Mouse (Mus musculus): ENCODE results near the gene Pklr. TPM values are rescaled to one million over a fixed set of nuclear protein-coding genes. Genes with fewer than 3 reads are reported as not detected.
A peak's percentile ranks its signal among the peaks of the same experiment; 100 is the strongest.

Pklr gene
- polyA plus RNA-seq, 1 experiment from 2014 or later = not detected

DNA sequence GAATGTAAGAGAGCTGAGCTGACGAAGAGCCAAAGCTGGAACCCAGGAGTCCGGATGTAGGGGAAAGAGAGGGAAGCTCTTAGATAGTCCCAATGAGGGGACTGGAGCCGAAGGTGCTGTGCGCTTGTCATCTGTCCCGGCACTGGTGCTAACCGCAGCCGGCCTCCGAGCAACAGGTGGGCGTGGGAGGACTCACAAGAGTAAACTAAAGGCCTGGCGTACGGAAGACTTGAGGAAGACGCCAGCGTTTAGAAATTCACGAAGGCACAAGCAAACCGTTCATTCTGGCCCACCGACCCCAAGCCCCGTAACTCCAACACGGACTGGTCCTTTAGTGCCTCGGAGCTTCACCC, 34.5 kb upstream of the Pklr start:
- H3K27me3 ChIP-seq = no peaks in the 10 kb centered on the region
- H3K36me3 ChIP-seq = peaks cover 33% of the 10 kb centered on the region
- peak overlapping the region; percentile 86 for H3K4me2 ChIP-seq (replicated peaks)
- WGBS = under 1% methylated on average over 19 of the region's 19 CpGs
- peak overlapping the region; percentile 82 for H3K9ac ChIP-seq (replicated peaks)
- H3K4me1 ChIP-seq (replicated peaks) = peaks cover 33% of the 10 kb centered on the region
- ATAC-seq = peak; percentile 56
- H3K4me3 ChIP-seq (replicated peaks) = peak overlapping the region; percentile 74
- H3K27ac ChIP-seq = peak overlapping the region; percentile 73
- no peaks in the 10 kb centered on the region for H3K9me3 ChIP-seq

DNA sequence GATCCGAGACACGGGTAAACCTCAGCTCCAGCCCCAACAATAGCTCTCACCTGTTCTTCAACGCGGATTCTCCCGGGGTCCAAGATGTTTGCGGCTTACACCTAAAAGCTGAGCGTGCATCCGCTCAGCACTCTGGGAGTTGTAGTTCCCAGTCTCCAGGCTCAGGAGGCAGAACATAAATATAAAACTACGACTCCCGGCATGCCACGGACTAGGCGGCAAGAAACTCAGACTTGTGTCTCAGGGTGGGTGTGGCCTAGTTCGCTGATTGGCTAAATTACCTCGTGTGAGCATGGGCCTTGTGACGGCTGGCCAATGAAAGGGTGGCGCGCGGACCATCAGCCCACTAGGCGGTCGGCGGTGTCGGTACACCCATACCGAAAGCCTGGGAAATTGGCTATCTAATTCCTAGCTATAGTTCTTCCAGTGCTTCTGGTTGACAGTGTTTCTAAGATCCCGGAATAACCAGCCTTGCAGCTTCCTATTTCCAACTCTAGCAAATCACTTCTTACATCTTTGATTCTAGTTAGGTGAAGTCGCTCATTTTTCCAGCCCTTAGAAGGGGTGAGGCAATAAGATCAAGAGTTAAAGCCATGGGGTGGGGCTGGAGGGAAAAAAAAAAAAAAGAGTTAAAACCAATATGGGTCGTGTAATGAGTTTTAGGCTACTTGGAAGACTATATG, 34.0 kb upstream of the Pklr start, which contains the start of gene Fdps:
Gene Fdps, minus strand, starts transcription at position 148 of the 683 bp plus-strand sequence.
- Histone ChIP-seq H3K4me3 (replicated peaks) (peak within 1 kb of the TSS; percentile 74), H3K4me1 (replicated peaks) (peaks cover 33% of the 10 kb centered on the region), H3K9ac (replicated peaks) (peak within 1 kb of the TSS; percentile 82), H3K27ac (peak within 1 kb of the TSS; percentile 73), H3K36me3 (peaks cover 28% of the 10 kb centered on the region), H3K4me2 (replicated peaks) (peak within 1 kb of the TSS; percentile 86), H3K9me3 (no peaks in the 10 kb centered on the region), H3K27me3 (no peaks in the 10 kb centered on the region)
- WGBS = 1% methylated on average over 26 of the region's 26 CpGs
- peak; percentile 100 for ATAC-seq

DNA sequence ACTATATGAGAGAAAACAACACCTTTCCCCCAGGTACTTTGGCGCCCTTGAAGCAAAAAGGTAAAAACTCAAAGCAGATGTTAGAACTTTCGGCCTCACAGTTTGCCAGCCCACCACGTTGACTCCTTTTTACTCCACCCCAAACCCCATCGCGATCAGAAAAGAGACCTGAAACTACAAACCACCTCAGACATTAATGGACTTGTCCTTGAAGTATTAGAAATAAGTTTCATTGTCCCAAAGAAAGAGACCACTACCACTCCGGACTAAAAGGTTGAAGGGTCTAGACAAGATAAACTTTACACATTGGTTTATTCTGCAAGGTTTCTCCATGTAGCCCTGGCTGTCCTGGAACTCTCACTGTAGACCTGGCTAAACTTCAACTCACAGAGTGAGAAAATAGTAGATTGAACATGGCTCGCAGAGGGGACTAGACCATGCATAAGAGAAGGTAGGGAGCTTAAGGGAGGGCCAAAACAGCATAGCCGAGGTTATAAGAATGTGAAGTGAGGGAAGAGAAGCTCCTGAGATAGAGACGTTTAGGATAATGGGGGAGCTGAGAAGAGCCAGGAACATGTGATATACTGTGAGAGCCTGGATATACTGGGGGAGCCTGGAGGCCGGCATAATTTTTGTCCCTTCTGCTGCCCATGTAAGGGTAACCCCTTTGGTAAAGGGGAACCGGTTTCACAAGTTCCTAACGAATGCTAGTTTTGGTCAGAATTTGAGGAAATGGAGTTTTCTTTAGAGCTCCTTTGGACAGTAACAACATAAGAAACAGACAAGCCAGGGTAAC, 33.2 kb upstream of the Pklr start:
- H3K36me3 ChIP-seq = peaks cover 21% of the 10 kb centered on the region
- no peak for ATAC-seq
- H3K9ac ChIP-seq (replicated peaks) = no peak overlapping the region
- H3K27me3 ChIP-seq = no peaks in the 10 kb centered on the region
- H3K4me1 ChIP-seq (replicated peaks) = peaks cover 33% of the 10 kb centered on the region
- no peaks in the 10 kb centered on the region for H3K9me3 ChIP-seq
- H3K27ac ChIP-seq = peak overlapping the region; percentile 64
- 63% methylated on average over 12 of the region's 12 CpGs for WGBS
- peak overlapping the region; percentile 74 for H3K4me3 ChIP-seq (replicated peaks)
- H3K4me2 ChIP-seq (replicated peaks) = peak overlapping the region; percentile 52

DNA sequence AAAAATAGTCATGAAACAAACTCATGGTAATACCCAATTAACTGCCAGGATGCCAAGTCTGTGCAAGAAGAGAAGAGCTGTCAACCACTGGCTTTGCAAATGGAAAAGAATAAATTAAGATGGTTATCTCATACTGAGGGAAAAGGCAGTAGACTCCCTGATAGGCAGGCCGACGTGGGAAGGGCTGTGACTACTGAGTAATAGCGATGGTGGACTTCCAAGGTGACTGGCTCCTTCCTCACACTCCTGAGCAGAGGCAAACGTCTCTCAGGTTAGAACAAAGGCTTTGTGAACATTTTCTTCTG, 32.7 kb upstream of the Pklr start:
- Histone ChIP-seq H3K4me1 (replicated peaks) (peaks cover 33% of the 10 kb centered on the region), H3K9me3 (no peaks in the 10 kb centered on the region), H3K36me3 (peaks cover 16% of the 10 kb centered on the region), H3K4me2 (replicated peaks) (no peak overlapping the region), H3K4me3 (replicated peaks) (no peak overlapping the region), H3K27me3 (no peaks in the 10 kb centered on the region), H3K27ac (no peak overlapping the region), H3K9ac (replicated peaks) (no peak overlapping the region)
- no peak for ATAC-seq
- 71% methylated on average over 4 of the region's 4 CpGs for WGBS

DNA sequence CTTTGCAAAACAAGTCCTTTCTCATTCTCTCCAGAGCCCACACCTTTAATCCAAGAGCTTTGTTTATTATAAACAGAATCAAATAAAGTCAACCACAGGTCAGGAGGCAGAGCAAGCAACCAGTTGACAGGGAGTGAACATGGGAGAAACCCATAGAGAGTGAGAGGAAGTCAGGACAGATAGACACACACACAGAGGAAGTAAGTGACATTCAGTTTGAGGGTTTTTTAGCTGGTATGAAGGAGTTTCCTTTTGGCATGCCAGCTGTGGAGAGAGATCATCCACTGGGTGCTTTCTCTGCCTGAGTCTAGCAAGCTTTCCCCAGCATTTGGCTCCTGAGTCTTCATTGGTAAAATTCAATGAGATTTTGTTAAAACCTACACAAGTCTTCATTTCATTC, 29.1 kb upstream of the Pklr start:
- no peaks in the 10 kb centered on the region for H3K36me3 ChIP-seq
- no peaks in the 10 kb centered on the region for H3K9me3 ChIP-seq
- no peak overlapping the region for H3K4me2 ChIP-seq (replicated peaks)
- 0 out of 2 replicates have a peak, but pooled peaks cover 8% of the 10 kb centered on the region for H3K4me1 ChIP-seq (replicated peaks)
- no peaks in the 10 kb centered on the region for H3K27me3 ChIP-seq
- H3K4me3 ChIP-seq (replicated peaks) = no peak overlapping the region
- H3K9ac ChIP-seq (replicated peaks) = no peak overlapping the region
- H3K27ac ChIP-seq = no peak overlapping the region
- no peak for ATAC-seq

DNA sequence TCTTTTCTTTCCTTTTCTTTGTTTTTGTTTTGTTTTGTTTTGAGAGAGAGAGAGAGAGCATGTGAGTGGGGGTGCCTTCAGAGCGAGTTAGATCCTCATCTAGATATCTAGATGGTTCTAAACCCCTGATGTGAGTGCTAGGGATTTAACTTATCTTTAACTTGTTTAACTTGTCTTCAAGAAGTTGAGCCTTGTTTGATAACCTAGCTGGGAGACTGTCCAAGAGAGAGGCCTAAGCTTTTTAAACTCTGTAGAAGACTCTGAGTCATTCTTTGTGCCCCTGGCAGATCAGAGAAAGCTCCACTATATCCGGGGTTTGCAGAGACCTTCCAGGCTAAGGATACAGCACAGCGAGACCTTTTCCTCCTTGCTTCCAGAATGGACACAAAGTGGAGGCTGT, 28.4 kb upstream of the Pklr start:
- H3K4me3 ChIP-seq (replicated peaks) = no peak overlapping the region
- H3K4me1 ChIP-seq (replicated peaks) = 0 out of 2 replicates have a peak, but pooled peaks cover 4% of the 10 kb centered on the region
- no peaks in the 10 kb centered on the region for H3K9me3 ChIP-seq
- no peak for ATAC-seq
- H3K27me3 ChIP-seq = no peaks in the 10 kb centered on the region
- H3K9ac ChIP-seq (replicated peaks) = no peak overlapping the region
- H3K36me3 ChIP-seq = no peaks in the 10 kb centered on the region
- 71% methylated on average over 3 of the region's 3 CpGs for WGBS
- no peak overlapping the region for H3K4me2 ChIP-seq (replicated peaks)
- H3K27ac ChIP-seq = no peak overlapping the region

DNA sequence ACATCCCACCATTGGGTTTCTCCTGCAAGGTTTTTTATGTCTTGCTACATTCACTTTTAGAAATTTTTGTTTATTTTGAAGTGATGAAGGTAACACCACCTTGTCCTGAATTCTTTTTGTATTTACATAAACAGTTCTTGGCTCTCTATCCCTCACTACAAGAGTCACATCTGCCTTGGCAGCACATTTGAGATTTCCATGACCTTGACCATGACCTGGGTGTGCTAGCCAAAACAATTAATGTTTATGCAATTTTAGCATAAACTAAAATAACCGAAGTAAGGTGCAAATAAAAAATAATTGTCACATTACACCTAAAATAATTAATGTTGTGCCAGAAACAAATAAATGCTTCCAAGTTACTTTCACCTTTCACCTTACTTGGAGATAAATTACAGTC, 27.8 kb upstream of the Pklr start:
- no peak for ATAC-seq
- no peaks in the 10 kb centered on the region for H3K4me1 ChIP-seq (replicated peaks)
- WGBS = 85% methylated on average over 1 of the region's 1 CpGs
- no peak overlapping the region for H3K4me3 ChIP-seq (replicated peaks)
- no peak overlapping the region for H3K27ac ChIP-seq
- H3K36me3 ChIP-seq = no peaks in the 10 kb centered on the region
- no peak overlapping the region for H3K9ac ChIP-seq (replicated peaks)
- no peaks in the 10 kb centered on the region for H3K27me3 ChIP-seq
- no peak overlapping the region for H3K4me2 ChIP-seq (replicated peaks)
- H3K9me3 ChIP-seq = no peaks in the 10 kb centered on the region

DNA sequence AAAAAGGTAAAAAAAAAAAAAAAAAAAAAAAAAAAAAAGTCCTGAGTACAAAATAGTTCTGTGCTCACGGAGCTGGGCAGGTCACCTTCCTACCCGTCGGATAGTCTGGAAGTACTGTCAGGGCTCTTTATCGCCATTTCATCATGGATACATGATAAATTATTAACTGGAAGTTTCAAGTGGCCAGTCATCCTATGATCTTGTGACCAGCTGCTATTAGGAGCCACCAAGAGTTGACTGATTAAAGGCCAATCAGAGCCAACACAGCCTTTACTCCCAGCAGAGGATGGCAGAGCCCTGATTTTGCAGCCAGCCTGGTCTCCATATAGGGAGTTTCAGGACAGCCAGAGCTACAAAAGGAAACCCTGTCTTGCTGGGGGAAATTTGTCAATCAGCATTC, 22.9 kb upstream of the Pklr start:
- Histone ChIP-seq H3K4me2 (replicated peaks) (no peak overlapping the region), H3K4me1 (replicated peaks) (no peaks in the 10 kb centered on the region), H3K36me3 (no peaks in the 10 kb centered on the region), H3K9ac (replicated peaks) (no peak overlapping the region), H3K4me3 (replicated peaks) (no peak overlapping the region), H3K27me3 (no peaks in the 10 kb centered on the region), H3K27ac (no peak overlapping the region), H3K9me3 (no peaks in the 10 kb centered on the region)
- WGBS = 87% methylated on average over 4 of the region's 4 CpGs
- no peak for ATAC-seq

DNA sequence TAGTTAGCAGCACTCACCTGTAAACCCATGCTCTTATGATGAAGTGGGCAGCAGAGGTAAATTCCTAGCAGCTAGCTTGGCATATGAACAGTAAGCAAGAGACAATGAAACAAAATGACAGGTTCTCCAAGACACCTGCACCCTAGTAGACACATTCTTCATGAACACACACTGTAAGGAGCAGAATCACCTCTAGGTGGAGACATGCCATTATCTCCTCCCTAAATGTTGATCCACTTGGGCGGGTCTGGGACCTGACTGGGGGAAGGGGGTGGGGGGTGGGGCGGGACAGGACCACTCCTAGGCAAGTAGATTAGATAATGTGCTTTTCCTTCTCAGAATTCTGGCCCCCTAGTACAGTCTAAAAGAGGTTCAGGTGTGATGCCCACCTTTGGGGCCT, 20.4 kb upstream of the Pklr start:
- Histone ChIP-seq H3K4me1 (replicated peaks) (no peaks in the 10 kb centered on the region), H3K4me3 (replicated peaks) (no peak overlapping the region), H3K27ac (no peak overlapping the region), H3K9ac (replicated peaks) (no peak overlapping the region), H3K9me3 (no peaks in the 10 kb centered on the region), H3K4me2 (replicated peaks) (no peak overlapping the region), H3K27me3 (no peaks in the 10 kb centered on the region), H3K36me3 (no peaks in the 10 kb centered on the region)
- no peak for ATAC-seq
- 6% methylated on average over 2 of the region's 2 CpGs for WGBS

DNA sequence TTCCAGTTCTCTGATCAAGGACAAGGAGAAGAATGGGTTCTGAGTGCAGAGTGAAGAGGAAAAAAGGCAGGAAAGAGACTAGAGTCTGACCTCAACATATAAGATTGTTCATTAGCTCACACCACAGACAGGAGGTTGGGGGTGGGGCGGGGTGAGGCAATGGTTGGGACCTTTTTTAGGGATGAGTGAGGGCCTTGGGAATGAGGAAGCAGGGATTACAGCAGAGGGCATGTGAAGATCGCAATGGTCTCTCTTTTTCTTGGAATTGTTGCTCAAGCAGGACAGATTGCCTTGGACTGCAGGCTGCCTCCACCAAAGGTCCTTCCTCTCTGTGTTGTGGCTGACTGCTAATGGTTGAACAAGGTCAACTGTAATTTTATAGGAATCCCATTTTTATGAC, 12.6 kb upstream of the Pklr start:
- no peak for ATAC-seq
- no peaks in the 10 kb centered on the region for H3K36me3 ChIP-seq
- no peak overlapping the region for H3K4me2 ChIP-seq (replicated peaks)
- no peak overlapping the region for H3K9ac ChIP-seq (replicated peaks)
- H3K27ac ChIP-seq = no peak overlapping the region
- 78% methylated on average over 2 of the region's 2 CpGs for WGBS
- H3K9me3 ChIP-seq = no peaks in the 10 kb centered on the region
- no peaks in the 10 kb centered on the region for H3K27me3 ChIP-seq
- no peaks in the 10 kb centered on the region for H3K4me1 ChIP-seq (replicated peaks)
- no peak overlapping the region for H3K4me3 ChIP-seq (replicated peaks)

DNA sequence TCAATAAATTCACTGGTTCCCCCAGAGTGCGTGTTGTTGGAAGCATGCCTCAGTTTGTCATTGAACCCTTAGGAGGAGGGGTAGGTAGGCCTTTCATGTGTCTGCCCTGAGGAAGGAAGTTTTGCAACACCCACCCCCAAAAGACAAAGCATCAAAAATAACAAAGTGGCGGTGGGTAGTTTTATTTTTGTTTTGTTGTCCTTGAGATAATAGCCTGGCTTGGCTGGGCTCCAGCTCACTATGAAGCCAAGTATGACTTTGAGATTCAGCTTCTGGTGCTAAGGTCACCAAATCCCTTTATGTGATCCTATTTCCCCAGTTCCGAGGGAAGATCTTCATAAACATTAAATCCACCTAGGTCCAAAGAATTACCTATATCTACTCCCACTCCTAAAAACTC, 11.7 kb upstream of the Pklr start:
- Histone ChIP-seq H3K9me3 (no peaks in the 10 kb centered on the region), H3K4me3 (replicated peaks) (no peak overlapping the region), H3K9ac (replicated peaks) (no peak overlapping the region), H3K4me1 (replicated peaks) (no peaks in the 10 kb centered on the region), H3K36me3 (no peaks in the 10 kb centered on the region), H3K27ac (no peak overlapping the region), H3K4me2 (replicated peaks) (no peak overlapping the region), H3K27me3 (no peaks in the 10 kb centered on the region)
- WGBS = 86% methylated on average over 3 of the region's 3 CpGs
- no peak for ATAC-seq

DNA sequence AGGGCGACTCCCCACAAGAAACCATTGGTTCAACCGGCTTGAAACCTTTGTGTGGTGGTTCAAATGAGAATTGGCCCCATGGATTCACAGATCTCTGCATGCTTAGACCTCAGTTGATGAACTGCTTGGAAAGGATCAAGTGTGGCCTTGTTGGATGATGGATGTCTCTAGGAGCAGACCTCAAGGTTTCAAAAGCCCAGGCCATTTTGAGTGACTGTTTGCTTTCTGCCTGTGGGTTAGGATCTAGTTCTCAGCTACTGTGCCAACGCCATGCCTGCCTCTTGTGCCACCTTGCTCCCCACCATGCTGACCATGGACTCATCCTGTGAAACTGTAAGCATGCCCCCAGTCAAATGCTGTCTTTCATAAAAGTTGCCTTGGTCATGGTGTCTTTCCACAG, 10.0 kb upstream of the Pklr start:
- no peaks in the 10 kb centered on the region for H3K4me1 ChIP-seq (replicated peaks)
- no peaks in the 10 kb centered on the region for H3K9me3 ChIP-seq
- H3K4me2 ChIP-seq (replicated peaks) = no peak overlapping the region
- no peaks in the 10 kb centered on the region for H3K36me3 ChIP-seq
- H3K9ac ChIP-seq (replicated peaks) = no peak overlapping the region
- H3K4me3 ChIP-seq (replicated peaks) = no peak overlapping the region
- H3K27me3 ChIP-seq = no peaks in the 10 kb centered on the region
- H3K27ac ChIP-seq = no peak overlapping the region
- no peak for ATAC-seq
- WGBS = 91% methylated on average over 3 of the region's 3 CpGs

DNA sequence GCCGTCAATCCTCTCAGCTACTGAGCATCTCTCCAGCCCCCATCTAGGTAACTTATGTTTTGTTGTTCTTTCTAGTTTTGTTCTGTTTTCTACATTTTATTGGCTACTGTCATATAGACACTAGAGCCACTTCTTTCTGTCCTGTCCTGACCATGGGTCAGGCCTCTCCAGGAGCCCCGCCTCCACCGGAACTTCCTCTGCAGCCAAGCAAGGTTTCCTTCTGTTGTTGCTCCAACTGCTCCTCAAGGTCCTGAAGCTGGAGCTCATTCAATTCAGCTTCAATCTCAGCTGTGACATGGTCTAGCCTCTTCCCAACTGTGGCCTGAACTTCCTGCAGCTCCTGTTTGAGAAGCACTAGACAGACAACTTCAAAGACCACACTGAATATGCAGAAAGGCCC, 6.0 kb upstream of the Pklr start:
- H3K27ac ChIP-seq = no peak overlapping the region
- no peaks in the 10 kb centered on the region for H3K27me3 ChIP-seq
- no peaks in the 10 kb centered on the region for H3K36me3 ChIP-seq
- peaks cover 9% of the 10 kb centered on the region for H3K4me1 ChIP-seq (replicated peaks)
- no peak overlapping the region for H3K9ac ChIP-seq (replicated peaks)
- no peaks in the 10 kb centered on the region for H3K9me3 ChIP-seq
- H3K4me2 ChIP-seq (replicated peaks) = no peak overlapping the region
- no peak overlapping the region for H3K4me3 ChIP-seq (replicated peaks)
- 94% methylated on average over 3 of the region's 3 CpGs for WGBS
- no peak for ATAC-seq

Measured in midbrain, embryonic 13.5 days (tissue).